Mouse (Mus musculus) hindbrain, embryonic 11.5 days (tissue): ENCODE measurements around the gene Psmg4. TPM values are rescaled to one million over a fixed set of nuclear protein-coding genes. Genes with fewer than 3 reads are reported as not detected.

Source experiments
- ATAC-seq: fragments of 200-750 bp; cut with Nextera tagmentation; 2 replicates; pipeline ENCODE4 v1.8.0; 2017; ENCODE audit warnings: mild to moderate bottlenecking, moderate TSS enrichment, moderate library complexity; ENCODE audit not compliant: low FRiP score
- DNase-seq: peaks from one replicate; pipeline ENCODE4 v3.0.0-alpha.2; 2015; ENCODE audit warnings: low spot score
- H3K27ac ChIP-seq: fragments of 300-500 bp; sonication (generic); 2 replicates; pipeline ENCODE4 v1.5.1; 2014; ENCODE audit warnings: mild to moderate bottlenecking, low read depth, low read length
- H3K27me3 ChIP-seq: fragments of 300-500 bp; sonication (generic); 2 replicates; pipeline ENCODE4 v1.6.1; 2014; ENCODE audit warnings: mild to moderate bottlenecking, low read length, moderate library complexity, mixed read lengths; ENCODE audit not compliant: control insufficient read depth, insufficient read depth
- H3K36me3 ChIP-seq: fragments of 300-500 bp; sonication (generic); 2 replicates; pipeline ENCODE4 v1.6.1; 2014; ENCODE audit warnings: mild to moderate bottlenecking, low read length, moderate library complexity, mixed read lengths; ENCODE audit not compliant: control insufficient read depth, insufficient read depth
- H3K4me1 ChIP-seq: fragments of 300-500 bp; sonication (generic); replicated peaks from 2 replicates; pipeline ENCODE4 v1.6.1; 2014; ENCODE audit warnings: low read length, mixed read lengths; ENCODE audit not compliant: control insufficient read depth, insufficient read depth
- H3K4me2 ChIP-seq: fragments of 300-500 bp; sonication (generic); replicated peaks from 2 replicates; pipeline ENCODE4 v1.6.1; 2014; ENCODE audit warnings: mild to moderate bottlenecking, low read depth, low read length
- H3K4me3 ChIP-seq: fragments of 300-500 bp; sonication (generic); 2 replicates; pipeline ENCODE4 v1.5.1; 2014; ENCODE audit warnings: low read depth, low read length
- H3K9ac ChIP-seq: fragments of 300-500 bp; sonication (generic); 2 replicates; pipeline ENCODE4 v1.6.1; 2014; ENCODE audit warnings: low read depth, low read length
- H3K9me3 ChIP-seq: fragments of 300-500 bp; sonication (generic); 2 replicates; pipeline ENCODE4 v1.6.1; 2016; ENCODE audit warnings: low read length; ENCODE audit not compliant: control insufficient read depth
- WGBS: fragments of 180-500 bp; shearing (Covaris S2); extraction: QIAGEN DNeasy Blood & Tissue Kit; methylation state at CpG from one replicate; pipeline ENCODE4 v1.1.7; 2014; 5-methylcytosine and 5-hydroxymethylcytosine counted together
- polyA plus RNA-seq: library from polyadenylated mRNA; unstranded; fragments of >200 nt; fragmentation: Nextera tagmentation; extraction: Ambion mirVana; gene quantifications from 2 replicates; pipeline ENCODE4 v1.2.1, GENCODE M21; 2014

The Psmg4 gene
- polyA plus RNA-seq: 92.0 and 95.8 TPM in 2 replicates

GRCm38 (mm10) chr13:34162491-34163303 lies at the start of gene Psmg4:
TSS of gene Psmg4 (plus strand) at chr13:34162964.
- H3K36me3 ChIP-seq: no peaks in the 10 kb centered on the region
- DNase-seq (peak; percentile 94), ATAC-seq (peak; percentile 98)

DNA sequence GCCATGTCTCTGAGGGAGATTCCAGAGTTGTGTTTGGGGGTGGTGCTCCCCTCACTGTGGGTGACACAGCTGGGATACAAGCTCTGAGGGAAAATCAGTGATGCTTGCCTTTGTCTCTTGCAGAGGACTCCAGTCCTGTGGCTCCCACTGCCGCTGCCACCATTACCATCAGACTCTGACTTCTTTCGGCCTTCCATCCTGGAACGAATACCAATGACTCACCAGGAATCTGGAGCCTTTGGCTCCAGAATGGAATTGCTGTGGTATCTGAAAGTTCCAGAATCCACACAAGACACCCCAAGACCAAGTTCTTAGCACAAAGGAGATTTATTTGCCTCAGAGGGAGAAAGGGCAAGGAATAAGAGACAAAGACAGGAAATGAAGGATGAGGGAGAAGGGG lies 49.7 kb upstream of the Psmg4 start:
- Histone ChIP-seq H3K4me3 (no peak overlapping the region), H3K9me3 (no peaks in the 10 kb centered on the region), H3K27ac (no peak overlapping the region), H3K36me3 (no peaks in the 10 kb centered on the region), H3K27me3 (no peaks in the 10 kb centered on the region), H3K9ac (no peak overlapping the region), H3K4me2 (no peak overlapping the region), H3K4me1 (no peaks in the 10 kb centered on the region)
- ATAC-seq (no peak), DNase-seq (no peak)
- 90% methylated on average over 3 of the region's 3 CpGs for WGBS

More at GRCm38 (mm10) chr13:34162491-34163303, at the start of gene Psmg4:
- WGBS: 4% methylated on average over 44 of the region's 44 CpGs
- H3K4me1 ChIP-seq: no peaks in the 10 kb centered on the region
- H3K9ac ChIP-seq: peak within 1 kb of the TSS; percentile 69
- H3K9me3 ChIP-seq: no peaks in the 10 kb centered on the region
- peak within 1 kb of the TSS; percentile 57 for H3K4me2 ChIP-seq
- H3K4me3 ChIP-seq: peak within 1 kb of the TSS; percentile 67
- H3K27me3 ChIP-seq: no peaks in the 10 kb centered on the region
- H3K27ac ChIP-seq: peak within 1 kb of the TSS; percentile 80

- H3K4me2 ChIP-seq: no peak overlapping the region
- no peaks in the 10 kb centered on the region for H3K27me3 ChIP-seq
- DNase-seq: no peak
- WGBS: 90% methylated on average over 4 of the region's 4 CpGs
- H3K9me3 ChIP-seq: no peaks in the 10 kb centered on the region
- H3K27ac ChIP-seq: no peak overlapping the region
- no peaks in the 10 kb centered on the region for H3K36me3 ChIP-seq
- no peak for ATAC-seq
- H3K4me3 ChIP-seq: no peak overlapping the region
- H3K4me1 ChIP-seq: no peaks in the 10 kb centered on the region
- no peak overlapping the region for H3K9ac ChIP-seq
These were observed 48.1 kb upstream of the Psmg4 start for GRCm38 (mm10) chr13:34114654-34115053.

GRCm38 (mm10) chr13:34116508-34116907 lies 46.3 kb upstream of the Psmg4 start:
- Histone ChIP-seq H3K27me3 (no peaks in the 10 kb centered on the region), H3K36me3 (no peaks in the 10 kb centered on the region), H3K4me2 (no peak overlapping the region), H3K9me3 (no peaks in the 10 kb centered on the region), H3K27ac (no peak overlapping the region), H3K9ac (no peak overlapping the region), H3K4me1 (no peaks in the 10 kb centered on the region), H3K4me3 (no peak overlapping the region)
- ATAC-seq: no peak
- 73% methylated on average over 6 of the region's 6 CpGs for WGBS
- DNase-seq: no peak

- no peak for DNase-seq
- no peak overlapping the region for H3K27ac ChIP-seq
- H3K4me3 ChIP-seq: no peak overlapping the region
- no peak for ATAC-seq
- H3K27me3 ChIP-seq: no peaks in the 10 kb centered on the region
- no peaks in the 10 kb centered on the region for H3K4me1 ChIP-seq
- H3K36me3 ChIP-seq: no peaks in the 10 kb centered on the region
- no peak overlapping the region for H3K9ac ChIP-seq
- H3K9me3 ChIP-seq: no peaks in the 10 kb centered on the region
- WGBS: 82% methylated on average over 4 of the region's 4 CpGs
- H3K4me2 ChIP-seq: no peak overlapping the region
These were observed 43.9 kb upstream of the Psmg4 start for GRCm38 (mm10) chr13:34118816-34119215.

DNA sequence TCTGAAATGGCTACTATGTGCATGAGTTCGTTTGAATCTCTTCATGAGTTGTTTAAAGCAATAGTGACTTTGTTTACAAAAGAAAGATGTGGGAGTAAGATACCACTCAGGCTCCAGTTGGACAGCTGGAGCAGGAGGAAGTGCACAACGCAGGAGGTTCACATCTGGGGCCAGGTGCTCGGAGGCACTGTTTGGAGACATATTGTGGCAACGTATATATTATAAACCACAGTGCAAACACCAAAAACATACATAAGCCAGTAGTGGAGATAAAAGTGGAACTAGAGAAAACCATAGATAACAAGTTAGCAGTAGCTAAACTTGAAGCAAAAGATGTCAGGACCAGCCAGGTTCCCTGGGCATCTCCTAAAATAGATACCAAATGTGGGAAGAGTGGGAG lies 43.4 kb upstream of the Psmg4 start:
- DNase-seq (no peak), ATAC-seq (no peak)
- no peak overlapping the region for H3K27ac ChIP-seq
- H3K27me3 ChIP-seq: no peaks in the 10 kb centered on the region
- no peak overlapping the region for H3K9ac ChIP-seq
- H3K4me2 ChIP-seq: no peak overlapping the region
- no peaks in the 10 kb centered on the region for H3K36me3 ChIP-seq
- H3K9me3 ChIP-seq: no peaks in the 10 kb centered on the region
- H3K4me3 ChIP-seq: no peak overlapping the region
- 80% methylated on average over 4 of the region's 4 CpGs for WGBS
- no peaks in the 10 kb centered on the region for H3K4me1 ChIP-seq

- H3K9ac ChIP-seq: no peak overlapping the region
- 99% methylated on average over 2 of the region's 2 CpGs for WGBS
- no peak overlapping the region for H3K4me2 ChIP-seq
- no peaks in the 10 kb centered on the region for H3K36me3 ChIP-seq
- H3K27ac ChIP-seq: no peak overlapping the region
- DNase-seq: no peak
- H3K4me3 ChIP-seq: no peak overlapping the region
- no peaks in the 10 kb centered on the region for H3K27me3 ChIP-seq
- H3K4me1 ChIP-seq: no peaks in the 10 kb centered on the region
- H3K9me3 ChIP-seq: no peaks in the 10 kb centered on the region
- no peak for ATAC-seq
These were observed 42.2 kb upstream of the Psmg4 start for GRCm38 (mm10) chr13:34120536-34120935.

GRCm38 (mm10) chr13:34125711-34126110 lies 37.1 kb upstream of the Psmg4 start:
- H3K4me2 ChIP-seq: peak overlapping the region; percentile 62
- peak overlapping the region; percentile 32 for H3K4me3 ChIP-seq
- no peak overlapping the region for H3K27ac ChIP-seq
- no peaks in the 10 kb centered on the region for H3K4me1 ChIP-seq
- ATAC-seq: no peak
- WGBS: 73% methylated on average over 4 of the region's 4 CpGs
- H3K36me3 ChIP-seq: no peaks in the 10 kb centered on the region
- DNase-seq: no peak
- peak overlapping the region; percentile 27; the same call in 1 of the 2 replicates for H3K9ac ChIP-seq
- H3K9me3 ChIP-seq: no peaks in the 10 kb centered on the region
- no peaks in the 10 kb centered on the region for H3K27me3 ChIP-seq
